Mouse (Mus musculus): ENCODE measurements around the gene Gm7102.

- TF ChIP-seq CTCF (IDR thresholded peaks at IDR 0.05; ENCODE audit: low read depth), result no peak
- no peak for TF ChIP-seq EP300 (IDR thresholded peaks at IDR 0.05; ENCODE audit: low read depth)
These were observed 24.8 kb downstream of the Gm7102 start for GRCm38 (mm10) chr19:61151372-61151700.

Data from liver, postnatal 0 days (tissue).